Mouse (Mus musculus) E14TG2a.4 (cell line): ENCODE data around the gene Tanc2.

Experiments
- CTCF ChIP-seq: conservative IDR thresholded peaks from 2 replicates; pipeline ENCODE4 v1.5.1; 2014; ENCODE audit warnings: low read length
- NANOG ChIP-seq: IDR thresholded peaks from 2 replicates; pipeline ENCODE4 v1.6.1; 2014; ENCODE audit warnings: borderline replicate concordance, low read length, mixed read lengths
- POU5F1 ChIP-seq: IDR thresholded peaks from 2 replicates; pipeline ENCODE4 v1.6.1; 2014; ENCODE audit warnings: low read length, borderline replicate concordance

DNA sequence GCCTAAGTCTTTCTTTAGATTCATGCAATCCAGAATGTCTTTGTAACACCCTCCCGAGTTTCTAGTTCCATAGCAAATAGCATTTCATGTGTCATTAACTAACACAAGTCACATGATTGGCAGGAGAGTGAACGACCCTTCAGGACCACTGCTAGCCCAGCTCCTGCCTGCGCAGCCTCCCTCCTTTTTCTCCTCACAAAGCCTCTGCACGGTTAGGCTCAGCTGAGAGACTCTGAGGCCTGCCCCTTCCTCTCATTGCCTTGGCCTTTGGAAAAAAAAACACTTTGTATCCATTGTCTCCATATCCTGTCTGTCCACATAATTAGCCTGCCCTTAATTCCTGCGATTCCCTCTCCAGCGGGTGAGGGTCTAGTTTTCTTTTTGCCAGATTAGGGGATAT lies 367.7 kb downstream of the Tanc2 start:
- TF ChIP-seq CTCF (no peak), POU5F1 (no peak), NANOG (no peak)
